Mouse (Mus musculus) retina, embryonic 14.5 days (tissue): ENCODE results near the gene Ubac2.

ENCODE experiments used
- DNase-seq: peaks from one replicate; pipeline ENCODE4 v3.0.0-alpha.2; 2015; ENCODE audit warnings: low spot score

Ubac2 gene

DNA sequence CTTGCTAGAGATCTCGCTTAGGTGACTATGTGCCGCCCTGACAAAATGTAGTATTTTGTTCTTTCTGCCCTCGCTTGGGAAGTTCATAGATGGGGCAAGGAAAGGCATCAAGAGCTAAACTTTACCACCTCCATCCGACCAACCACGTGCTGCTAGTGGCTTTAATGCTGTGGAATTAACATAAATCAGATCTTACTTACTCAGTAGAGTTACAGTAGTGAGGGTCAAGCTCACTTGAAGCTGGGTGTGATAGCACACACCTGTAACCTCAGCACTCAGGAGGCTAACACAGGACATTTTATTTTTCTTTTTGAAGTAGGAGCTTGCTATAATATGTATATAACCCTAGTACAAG, 73.6 kb downstream of the Ubac2 start:
- DNase-seq, result no peak

DNA sequence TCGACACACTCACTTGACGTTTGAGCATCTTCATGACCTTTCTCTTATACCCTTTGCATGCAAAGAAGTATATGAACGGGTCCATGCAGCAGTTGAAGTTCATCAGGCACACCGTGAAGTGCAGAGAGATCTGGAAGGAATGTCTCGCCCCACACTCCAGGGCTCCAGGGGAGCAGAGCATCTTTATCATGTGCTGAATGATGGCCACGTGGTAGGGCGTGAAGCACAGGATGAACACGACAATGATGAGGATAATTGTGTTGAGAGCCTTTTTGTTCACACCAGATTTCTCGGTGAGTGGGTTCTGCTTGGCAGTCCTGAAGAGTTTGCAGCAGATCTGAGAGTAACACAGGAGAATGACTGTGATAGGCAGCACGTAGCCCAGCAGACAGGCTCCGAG, 75.7 kb downstream of the Ubac2 start:
- no peak for DNase-seq

DNA sequence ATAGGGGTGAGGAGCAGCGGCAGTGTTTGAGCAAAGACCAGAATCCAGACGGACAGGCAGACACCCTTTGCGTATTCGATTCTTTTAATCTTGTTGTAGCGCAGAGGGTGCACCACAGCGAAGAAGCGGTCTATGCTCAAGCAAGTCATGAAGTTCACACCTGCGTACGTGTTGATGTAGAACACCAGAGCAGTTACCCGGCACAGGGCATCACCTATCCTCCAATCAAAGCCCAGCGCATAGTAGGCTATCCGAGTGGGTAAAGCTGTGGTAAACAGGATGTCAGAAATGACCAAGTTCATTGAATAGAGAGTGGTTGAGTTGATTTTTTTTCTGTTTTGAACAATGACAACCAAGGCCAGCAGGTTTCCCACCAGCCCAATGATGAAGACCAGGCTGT, 76.2 kb downstream of the Ubac2 start:
- DNase-seq, result no peak

GRCm38 (mm10) chr14:121955176-121955795, 76.9 kb downstream of the Ubac2 start:
- no peak for DNase-seq

DNA sequence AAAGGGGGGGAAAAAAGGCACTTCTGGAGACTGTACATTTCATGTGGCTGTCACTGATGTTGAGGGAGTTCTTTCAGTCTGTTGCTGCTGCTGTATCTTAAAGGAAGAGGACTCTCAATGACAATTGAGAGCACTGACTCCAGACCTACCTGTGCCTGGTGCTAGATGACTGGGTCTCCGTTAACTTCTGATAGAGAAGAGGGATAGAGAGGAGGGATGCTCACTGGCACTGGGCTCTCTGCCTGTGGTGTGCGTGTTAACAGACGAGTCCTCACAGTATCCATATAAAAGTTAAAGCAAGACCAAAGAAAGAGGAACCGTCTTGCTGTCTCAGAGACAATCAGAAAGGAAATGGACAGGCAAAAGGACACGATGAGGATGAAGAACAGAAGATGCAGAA, 77.9 kb downstream of the Ubac2 start:
- DNase-seq, result no peak

DNA sequence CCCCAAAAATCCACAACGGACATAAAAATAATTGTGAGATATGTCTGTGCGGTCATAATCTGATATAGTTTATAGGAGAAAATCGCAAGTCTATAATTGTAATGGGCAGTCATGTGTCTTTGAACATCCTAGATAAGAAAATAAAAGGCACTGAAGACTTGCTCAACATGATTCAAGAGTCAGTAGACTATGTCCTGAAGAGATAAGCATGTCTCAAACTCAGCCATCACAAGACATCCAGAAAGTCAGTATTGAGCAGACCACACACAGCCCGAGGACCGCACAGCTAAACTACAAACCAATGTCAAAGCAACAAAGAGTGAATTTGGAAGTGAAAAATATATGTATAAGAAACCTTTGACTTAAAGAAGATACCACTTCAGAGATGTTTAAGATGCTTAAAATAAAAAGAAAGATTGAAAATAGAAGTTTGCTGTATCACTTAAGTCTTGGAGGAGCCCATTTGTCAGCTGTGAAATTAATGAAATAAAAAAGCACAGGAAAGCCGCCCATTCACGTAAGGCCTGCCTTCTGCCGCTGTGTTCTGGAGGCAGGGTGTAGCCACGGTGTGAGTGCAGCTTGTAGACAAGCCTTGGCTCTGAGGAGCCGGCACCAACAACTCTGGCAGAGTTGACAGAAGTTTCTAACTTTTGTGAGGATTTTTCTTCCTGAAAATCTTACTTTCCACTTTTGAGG, 78.9 kb downstream of the Ubac2 start:
- no peak for DNase-seq

- DNase-seq, result no peak
Measured at GRCm38 (mm10) chr14:121958041-121958750, 79.8 kb downstream of the Ubac2 start.

GRCm38 (mm10) chr14:121958751-121959537, 80.5 kb downstream of the Ubac2 start:
- DNase-seq, result no peak

- no peak for DNase-seq
Measured at GRCm38 (mm10) chr14:121959538-121959980, 81.1 kb downstream of the Ubac2 start.

- no peak for DNase-seq
Measured at GRCm38 (mm10) chr14:121960031-121960430, 81.6 kb downstream of the Ubac2 start.

DNA sequence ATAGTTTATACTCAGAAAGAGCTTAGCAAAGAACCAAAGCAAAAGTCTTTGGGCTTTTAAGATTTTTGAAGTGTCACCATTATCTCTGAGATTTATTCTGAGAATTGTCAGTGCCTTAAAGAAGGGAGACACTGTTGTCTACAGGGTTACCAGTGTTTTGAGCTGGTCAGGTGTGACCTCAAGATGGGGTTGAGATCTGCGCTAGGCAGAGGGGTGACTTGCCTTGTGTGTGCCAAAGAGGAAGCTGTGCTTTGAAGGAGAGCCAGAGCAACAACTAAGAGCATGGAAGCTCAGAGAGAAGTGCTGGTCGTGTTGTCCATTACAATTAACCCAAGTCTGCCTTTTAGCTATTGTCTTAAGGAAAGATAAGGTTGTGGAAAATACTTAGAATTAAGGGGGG, 82.1 kb downstream of the Ubac2 start:
- no peak for DNase-seq

DNA sequence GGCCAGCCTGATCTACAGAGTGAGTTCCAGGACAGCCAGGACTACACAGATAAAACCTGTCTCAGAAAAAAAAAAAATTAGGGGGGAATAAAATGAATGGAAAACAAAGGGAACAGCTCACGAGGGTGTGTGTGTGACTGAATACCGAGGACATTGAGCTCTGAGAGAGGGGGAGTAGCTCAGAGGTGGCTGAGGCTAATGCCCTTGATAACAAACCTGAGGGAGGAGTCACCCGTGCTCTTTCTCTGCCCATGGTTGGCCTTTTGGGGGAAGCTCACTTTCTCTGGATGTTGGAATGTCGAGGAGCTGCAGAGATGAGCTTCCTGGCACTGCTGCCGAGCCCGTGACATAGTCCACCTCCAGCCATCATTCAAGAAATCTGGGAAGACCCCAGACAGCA, 82.6 kb downstream of the Ubac2 start:
- DNase-seq, result no peak

GRCm38 (mm10) chr14:121961496-121962127, 83.2 kb downstream of the Ubac2 start:
- DNase-seq, result no peak

- no peak for DNase-seq
Measured at GRCm38 (mm10) chr14:121962128-121962890, 83.9 kb downstream of the Ubac2 start.

DNA sequence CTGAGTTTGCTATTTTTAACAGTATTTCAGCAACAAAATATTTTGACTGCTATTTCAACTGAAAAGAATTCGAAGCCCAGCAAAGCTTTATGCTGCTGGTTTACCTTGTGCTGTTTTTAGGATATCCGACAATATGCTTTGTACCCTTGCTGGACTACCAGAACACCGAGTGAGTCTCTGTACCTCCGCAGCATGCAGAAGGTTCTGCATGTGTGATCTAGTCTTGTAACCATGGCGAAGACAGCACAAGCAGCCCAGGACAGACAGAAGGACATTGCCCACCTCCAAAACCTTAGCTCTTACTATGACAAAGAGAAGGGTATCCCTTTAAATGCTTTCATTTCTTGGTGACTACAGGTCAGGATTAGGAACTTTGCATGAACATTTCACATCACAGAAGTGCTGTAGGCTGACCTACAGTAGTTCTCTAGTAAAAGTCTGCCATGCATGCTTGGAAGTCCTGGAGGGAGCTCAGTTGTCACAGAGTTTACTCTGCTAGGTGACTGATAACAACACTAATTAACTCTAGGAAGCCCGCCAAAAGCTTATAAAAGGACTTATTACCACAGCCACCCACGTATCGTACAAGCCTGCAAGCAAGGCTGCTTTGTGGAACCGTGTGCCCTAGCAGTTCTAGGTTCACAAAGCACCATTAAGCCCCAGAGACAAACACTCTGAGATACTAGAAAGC, 85.0 kb downstream of the Ubac2 start:
- DNase-seq, result no peak

GRCm38 (mm10) chr14:121963942-121964335, 85.5 kb downstream of the Ubac2 start:
- DNase-seq, result no peak

DNA sequence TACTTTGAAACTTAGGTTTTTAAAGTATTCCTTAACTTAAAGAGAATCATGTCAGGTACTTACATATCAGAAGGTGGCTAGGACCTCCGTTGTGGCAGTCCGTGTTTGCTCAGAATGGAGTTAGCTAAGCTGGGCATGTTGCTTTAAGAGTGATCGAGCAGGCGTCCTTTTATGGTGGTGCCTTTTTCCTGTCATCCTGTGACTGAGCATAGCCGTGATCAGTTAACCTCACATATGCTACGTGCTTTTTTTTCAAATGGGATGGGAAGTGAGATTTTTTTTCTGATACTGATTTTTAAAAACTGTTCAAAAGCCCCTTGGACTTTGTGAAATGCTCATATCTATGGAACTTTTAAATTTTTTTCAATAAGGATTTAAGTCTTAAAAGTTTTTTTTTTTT, 86.6 kb downstream of the Ubac2 start, which contains the start of gene Gpr183:
Gpr183 (minus strand) TSS at position 206 of the 400 bp plus-strand sequence.
- DNase-seq, result no peak

GRCm38 (mm10) chr14:121965461-121965860, 87.0 kb downstream of the Ubac2 start:
- no peak for DNase-seq

- DNase-seq, result no peak
Measured at GRCm38 (mm10) chr14:121967095-121967494, 88.7 kb downstream of the Ubac2 start.

- no peak for DNase-seq
Measured at GRCm38 (mm10) chr14:121970402-121970801, 92.0 kb downstream of the Ubac2 start.

- no peak for DNase-seq
Measured at GRCm38 (mm10) chr14:121973114-121973513, 94.7 kb downstream of the Ubac2 start.
